Mouse (Mus musculus): ENCODE results near the gene Ggnbp2. TPM values are rescaled to one million over a fixed set of nuclear protein-coding genes. Genes with fewer than 3 reads are reported as not detected.
"Not testable (repeated sequence)": the region's sequence is repeated elsewhere in the genome, so short reads cannot be mapped to it uniquely, and the experiment has no call there.

Ggnbp2 gene
- polyA plus RNA-seq, 1 experiment from 2014 or later = 68.1 TPM

DNA sequence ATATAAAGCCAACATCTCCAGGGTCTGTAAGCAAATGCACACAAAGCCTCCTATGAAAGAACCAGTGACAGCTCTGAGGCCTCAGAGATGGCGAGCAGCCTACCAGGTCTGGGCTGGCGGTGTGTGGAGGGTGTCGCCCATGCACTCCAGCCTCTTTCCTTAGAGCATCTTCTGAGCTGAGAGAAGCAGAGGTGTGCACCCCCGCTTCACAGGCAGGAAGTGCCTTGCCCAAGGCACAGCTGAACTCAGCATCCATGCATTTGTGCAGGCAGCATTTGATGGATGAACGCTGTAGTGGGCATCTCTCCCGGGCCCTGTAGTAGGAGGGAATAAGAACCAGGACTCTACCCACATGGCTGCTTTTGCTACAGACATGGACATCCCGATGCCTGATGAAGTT lies 21.1 kb upstream of the Ggnbp2 start:
- H3K9ac ChIP-seq = no peak overlapping the region
- no peaks in the 10 kb centered on the region for H3K27me3 ChIP-seq
- no peak for ATAC-seq (replicated peaks; ENCODE audit: low FRiP score)
- H3K9me3 ChIP-seq (replicated peaks) = no peaks in the 10 kb centered on the region
- H3K4me2 ChIP-seq = no peak overlapping the region
- H3K27ac ChIP-seq = no peak overlapping the region
- 90% methylated on average over 7 of the region's 7 CpGs for WGBS
- peaks cover 89% of the 10 kb centered on the region for H3K36me3 ChIP-seq
- H3K4me3 ChIP-seq (replicated peaks) = no peak overlapping the region
- no peaks in the 10 kb centered on the region for H3K4me1 ChIP-seq

DNA sequence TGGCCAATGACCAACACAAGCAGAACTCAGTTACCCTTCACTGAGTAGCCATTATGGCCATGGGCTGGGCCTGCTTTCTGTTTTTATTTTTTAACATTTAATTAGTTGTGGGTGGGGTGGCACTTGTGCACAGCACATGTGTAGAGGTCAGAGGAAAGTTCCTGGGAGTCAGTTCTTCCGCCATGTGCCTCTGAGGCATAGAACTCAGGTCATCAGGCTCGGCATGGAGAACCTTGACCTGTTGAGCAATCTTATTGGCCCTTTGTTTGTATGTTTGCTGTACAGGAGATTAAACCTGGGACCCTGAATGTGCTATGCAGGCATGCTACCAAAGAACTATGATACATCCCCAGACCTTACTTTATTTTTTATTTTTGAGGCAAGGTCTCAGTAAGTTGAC lies 18.9 kb upstream of the Ggnbp2 start:
- no peak overlapping the region for H3K27ac ChIP-seq
- H3K27me3 ChIP-seq = no peaks in the 10 kb centered on the region
- 91% methylated on average over 2 of the region's 2 CpGs for WGBS
- no peak overlapping the region for H3K4me3 ChIP-seq (replicated peaks)
- H3K9ac ChIP-seq = no peak overlapping the region
- ATAC-seq (replicated peaks; ENCODE audit: low FRiP score) = no peak
- H3K4me2 ChIP-seq = no peak overlapping the region
- H3K4me1 ChIP-seq = no peaks in the 10 kb centered on the region
- no peaks in the 10 kb centered on the region for H3K9me3 ChIP-seq (replicated peaks)
- H3K36me3 ChIP-seq = peaks cover 88% of the 10 kb centered on the region

DNA sequence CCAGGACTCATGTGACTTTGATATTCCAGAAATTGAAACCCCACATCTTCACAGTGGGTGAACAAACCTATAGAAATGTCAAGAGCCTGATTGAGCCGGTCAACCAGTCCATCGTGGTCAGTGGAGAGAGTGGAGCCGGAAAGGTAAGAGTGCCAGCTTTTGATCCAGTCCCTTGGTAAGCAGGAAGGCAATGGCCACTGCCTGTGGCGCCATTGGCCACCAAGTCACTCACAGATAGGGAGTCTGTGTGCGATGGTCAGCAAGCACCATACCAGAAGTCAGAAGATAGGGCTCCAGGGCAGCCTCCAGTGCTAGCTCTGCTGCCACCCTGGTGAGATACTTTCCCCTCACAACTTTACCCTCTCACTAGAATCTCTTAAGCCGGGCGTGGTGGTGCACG lies 17.4 kb upstream of the Ggnbp2 start:
- Histone ChIP-seq H3K9ac (no peak overlapping the region), H3K27me3 (no peaks in the 10 kb centered on the region), H3K4me2 (no peak overlapping the region), H3K36me3 (peaks cover 93% of the 10 kb centered on the region), H3K4me1 (no peaks in the 10 kb centered on the region), H3K9me3 (replicated peaks) (no peaks in the 10 kb centered on the region), H3K4me3 (replicated peaks) (no peak overlapping the region), H3K27ac (no peak overlapping the region)
- WGBS = 95% methylated on average over 8 of the region's 8 CpGs
- ATAC-seq (replicated peaks; ENCODE audit: low FRiP score) = no peak

DNA sequence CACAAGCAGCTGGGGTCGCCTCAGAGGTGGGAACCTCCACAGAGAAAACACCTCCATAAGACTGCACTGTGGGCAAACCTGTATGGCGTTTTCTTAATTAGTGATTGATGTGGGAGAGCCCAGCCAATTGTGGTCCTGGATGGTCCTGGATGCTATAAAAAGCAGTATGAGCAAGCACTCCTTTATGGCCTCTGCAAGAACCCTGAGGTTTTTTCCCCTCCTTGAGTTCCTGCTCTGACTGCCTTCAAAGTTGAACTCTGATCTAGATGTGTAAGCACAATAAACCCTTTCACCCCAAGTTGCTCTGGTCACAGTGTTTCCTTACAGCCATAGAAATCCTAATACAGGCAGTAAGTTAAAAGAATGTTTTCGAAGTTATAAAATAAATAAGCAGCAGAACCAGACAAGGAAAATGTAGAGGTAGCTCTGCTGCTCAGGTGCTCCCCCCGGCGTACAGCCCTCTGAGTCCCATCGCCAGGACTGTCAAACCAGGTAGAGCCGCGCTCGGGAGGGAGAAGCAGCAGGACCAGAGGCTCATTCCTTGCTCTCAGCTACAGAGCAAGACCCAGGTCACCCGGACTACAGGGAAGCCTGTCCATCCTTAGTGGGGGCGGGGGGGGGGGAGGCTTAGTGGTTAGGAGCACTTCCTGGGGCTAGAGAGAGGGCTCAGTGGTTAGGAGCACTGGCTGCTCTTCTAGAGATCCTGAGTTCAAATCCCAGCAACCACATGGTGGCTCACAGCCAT lies 16.3 kb upstream of the Ggnbp2 start:
- H3K9ac ChIP-seq = no peak overlapping the region
- H3K9me3 ChIP-seq (replicated peaks) = no peaks in the 10 kb centered on the region
- H3K4me2 ChIP-seq = no peak overlapping the region
- WGBS = 83% methylated on average over 11 of the region's 11 CpGs
- H3K36me3 ChIP-seq = peaks cover 87% of the 10 kb centered on the region
- no peaks in the 10 kb centered on the region for H3K4me1 ChIP-seq
- no peak overlapping the region for H3K27ac ChIP-seq
- H3K27me3 ChIP-seq = no peaks in the 10 kb centered on the region
- H3K4me3 ChIP-seq (replicated peaks) = no peak overlapping the region
- ATAC-seq (replicated peaks; ENCODE audit: low FRiP score) = no peak

DNA sequence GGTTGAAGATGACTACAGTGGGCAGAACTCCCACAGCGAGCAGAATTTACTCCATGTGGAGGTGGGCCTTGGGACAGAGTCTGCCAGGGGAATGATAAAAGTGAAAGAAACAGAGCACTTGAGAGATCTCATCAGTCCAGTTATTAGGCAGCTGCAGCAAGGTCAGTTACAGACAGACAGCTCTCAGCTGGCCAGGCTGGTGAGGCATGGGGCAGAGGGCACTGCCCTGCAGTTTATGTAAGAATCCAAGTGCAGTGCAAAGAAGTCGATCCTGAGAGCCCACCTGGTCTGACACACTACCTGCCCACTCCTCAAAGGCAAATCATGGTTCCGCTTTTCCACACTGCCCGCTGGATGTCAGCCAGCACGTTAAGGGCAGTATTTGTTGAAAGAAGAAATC lies 15.6 kb upstream of the Ggnbp2 start:
- Histone ChIP-seq H3K9me3 (replicated peaks) (no peaks in the 10 kb centered on the region), H3K9ac (no peak overlapping the region), H3K4me3 (replicated peaks) (no peak overlapping the region), H3K36me3 (peaks cover 80% of the 10 kb centered on the region), H3K27ac (no peak overlapping the region), H3K4me1 (peaks cover 5% of the 10 kb centered on the region; the same call in 1 of the 2 replicates), H3K27me3 (no peaks in the 10 kb centered on the region), H3K4me2 (no peak overlapping the region)
- WGBS = 87% methylated on average over 5 of the region's 5 CpGs
- ATAC-seq (replicated peaks; ENCODE audit: low FRiP score) = no peak

DNA sequence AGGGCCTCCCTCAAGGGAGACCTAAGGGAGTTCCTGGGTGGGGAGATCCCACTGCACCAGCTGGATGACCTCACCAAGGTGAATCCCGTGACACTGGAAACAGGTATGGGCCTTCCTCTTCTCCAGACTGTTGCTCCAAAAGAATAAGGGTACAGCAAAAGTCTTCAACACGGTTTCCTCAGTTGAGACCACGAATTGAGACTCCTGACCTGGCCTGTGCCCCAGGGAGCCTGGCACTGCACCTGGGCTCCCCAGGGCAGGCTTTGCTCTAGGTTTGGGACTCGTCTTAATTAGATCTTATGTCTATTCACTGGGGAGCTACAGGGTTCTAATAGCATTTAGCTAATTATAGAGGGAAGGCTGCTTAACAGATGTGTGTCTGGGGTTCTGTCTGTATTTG lies 14.6 kb upstream of the Ggnbp2 start:
- H3K27me3 ChIP-seq = no peaks in the 10 kb centered on the region
- ATAC-seq (replicated peaks; ENCODE audit: low FRiP score) = no peak
- no peak overlapping the region for H3K4me2 ChIP-seq
- H3K4me1 ChIP-seq = peaks cover 12% of the 10 kb centered on the region; the same call in 1 of the 2 replicates
- H3K36me3 ChIP-seq = peaks cover 72% of the 10 kb centered on the region
- H3K27ac ChIP-seq = no peak overlapping the region
- H3K4me3 ChIP-seq (replicated peaks) = no peak overlapping the region
- H3K9me3 ChIP-seq (replicated peaks) = no peaks in the 10 kb centered on the region
- no peak overlapping the region for H3K9ac ChIP-seq
- WGBS = 84% methylated on average over 4 of the region's 4 CpGs

DNA sequence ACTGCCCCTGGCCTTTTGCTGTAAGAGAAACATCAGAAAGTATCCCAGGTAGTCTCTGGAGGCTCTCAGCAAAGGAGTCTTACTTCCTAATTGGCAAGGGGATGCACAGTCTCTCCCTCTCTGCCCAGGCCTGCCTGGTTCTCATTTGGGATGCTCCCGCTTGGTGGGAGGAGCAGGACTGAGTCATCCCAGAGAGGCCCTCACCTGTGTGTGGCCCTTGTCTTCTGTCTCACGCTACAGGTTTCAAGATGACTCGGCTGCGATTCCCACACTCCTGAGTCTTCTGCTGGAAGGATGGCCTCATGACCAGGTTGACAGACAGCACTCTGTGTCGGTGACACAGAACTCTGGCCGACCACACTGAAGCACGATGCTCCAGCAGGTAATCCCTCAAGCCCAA lies 11.7 kb upstream of the Ggnbp2 start:
- no peak overlapping the region for H3K27ac ChIP-seq
- WGBS = 94% methylated on average over 7 of the region's 7 CpGs
- H3K4me2 ChIP-seq = no peak overlapping the region
- no peak overlapping the region for H3K9ac ChIP-seq
- peaks cover 53% of the 10 kb centered on the region for H3K36me3 ChIP-seq
- H3K4me3 ChIP-seq (replicated peaks) = no peak overlapping the region
- ATAC-seq (replicated peaks; ENCODE audit: low FRiP score) = no peak
- H3K27me3 ChIP-seq = no peaks in the 10 kb centered on the region
- H3K9me3 ChIP-seq (replicated peaks) = no peaks in the 10 kb centered on the region
- peaks cover 19% of the 10 kb centered on the region for H3K4me1 ChIP-seq

DNA sequence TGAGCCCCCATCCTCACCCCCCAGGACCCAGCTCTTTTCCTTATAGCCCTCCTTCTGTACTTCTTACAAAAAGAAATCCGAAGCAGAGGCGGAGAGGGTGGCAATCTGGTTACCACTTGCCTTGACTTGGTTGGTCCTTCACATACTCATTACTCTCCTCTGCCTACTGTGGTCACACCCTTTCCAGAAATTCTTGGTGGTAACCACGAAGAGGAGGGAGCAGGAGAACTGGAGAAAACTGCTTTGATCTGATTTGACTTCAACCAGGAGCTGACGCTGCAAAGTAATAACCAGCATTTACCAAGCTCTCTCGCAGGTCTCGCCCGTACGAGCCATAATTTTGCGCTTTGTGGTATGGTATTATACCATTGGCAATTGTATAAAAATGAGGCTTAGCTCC lies 10.4 kb upstream of the Ggnbp2 start:
- no peaks in the 10 kb centered on the region for H3K27me3 ChIP-seq
- peaks cover 45% of the 10 kb centered on the region for H3K36me3 ChIP-seq
- H3K9me3 ChIP-seq (replicated peaks) = no peaks in the 10 kb centered on the region
- ATAC-seq (replicated peaks; ENCODE audit: low FRiP score) = peak; percentile 26; the same call in 1 of the 2 replicates
- H3K4me3 ChIP-seq (replicated peaks) = peak overlapping the region; percentile 84
- peak overlapping the region; percentile 72 for H3K9ac ChIP-seq
- WGBS = 47% methylated on average over 9 of the region's 9 CpGs
- H3K27ac ChIP-seq = peak overlapping the region; percentile 97
- peak overlapping the region; percentile 91 for H3K4me2 ChIP-seq
- H3K4me1 ChIP-seq = peaks cover 19% of the 10 kb centered on the region

DNA sequence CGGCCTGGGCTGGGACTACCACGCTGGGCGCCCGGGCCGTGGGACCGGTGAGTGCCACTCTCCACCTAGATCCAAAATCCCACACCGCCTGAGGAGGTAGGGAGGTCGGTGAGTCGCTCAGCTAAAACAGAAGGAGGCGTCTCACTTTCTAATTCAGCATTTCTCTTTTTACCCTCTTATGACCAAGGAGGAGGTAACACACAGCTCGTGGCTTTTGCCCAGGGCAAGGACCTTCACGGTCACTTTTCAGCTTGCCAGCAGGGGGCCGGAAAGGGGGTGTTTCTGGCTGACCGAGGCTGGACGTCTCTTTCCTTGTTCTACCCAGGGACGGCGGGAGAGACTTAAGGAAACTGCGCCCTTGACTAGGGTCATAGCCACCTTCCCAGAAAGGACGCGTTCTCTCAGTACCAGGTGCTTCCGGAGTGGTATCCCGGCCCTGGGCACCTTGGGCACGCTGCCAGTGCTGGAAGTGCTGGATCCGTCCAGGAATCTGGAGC lies 9.9 kb upstream of the Ggnbp2 start:
- peaks cover 19% of the 10 kb centered on the region for H3K4me1 ChIP-seq
- peak overlapping the region; percentile 97 for H3K27ac ChIP-seq
- under 1% methylated on average over 24 of the region's 24 CpGs for WGBS
- H3K27me3 ChIP-seq = no peaks in the 10 kb centered on the region
- ATAC-seq (replicated peaks; ENCODE audit: low FRiP score) = peak; percentile 75; the same call in 1 of the 2 replicates
- peaks cover 42% of the 10 kb centered on the region for H3K36me3 ChIP-seq
- H3K9ac ChIP-seq = peak overlapping the region; percentile 72
- peak overlapping the region; percentile 91 for H3K4me2 ChIP-seq
- H3K9me3 ChIP-seq (replicated peaks) = no peaks in the 10 kb centered on the region
- H3K4me3 ChIP-seq (replicated peaks) = peak overlapping the region; percentile 84

DNA sequence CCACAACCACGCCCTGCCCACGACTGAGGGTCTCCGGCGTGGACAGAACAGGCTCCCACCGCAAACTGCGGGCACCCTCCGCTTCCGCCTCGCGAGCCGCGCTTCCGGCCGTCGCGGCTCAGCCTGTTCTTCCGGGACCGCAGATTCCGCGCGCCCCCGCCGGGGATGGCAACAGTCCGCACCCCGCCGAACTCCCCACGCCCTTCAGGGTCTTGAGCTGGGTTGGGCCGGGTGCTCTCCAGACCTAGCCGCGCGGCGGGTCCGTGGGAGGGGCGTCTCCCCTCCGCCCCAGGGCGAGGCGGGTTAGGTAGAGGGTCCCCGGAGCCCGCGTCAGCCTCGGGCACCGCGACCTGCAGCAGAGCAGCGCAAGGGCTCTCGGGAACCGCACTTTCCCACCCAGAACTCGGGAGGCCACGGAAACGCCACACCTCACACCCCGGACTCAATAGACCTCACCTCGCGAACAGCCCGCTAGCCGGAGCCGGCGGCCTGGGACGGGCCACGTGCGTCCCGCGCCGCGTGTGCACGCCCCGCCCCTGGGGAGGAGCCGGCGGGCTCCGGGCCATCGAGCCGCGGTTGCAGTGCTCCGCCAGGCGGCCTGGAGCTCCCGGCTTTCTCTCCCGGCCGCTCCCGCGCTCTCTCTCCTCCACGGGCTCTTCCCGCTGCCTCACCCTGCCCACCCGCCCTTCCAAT lies 9.3 kb upstream of the Ggnbp2 start, which contains the start of the genes Myo19 and Pigw:
Myo19 (plus strand) TSS at position 377 of the 693 bp plus-strand sequence.
Pigw (minus strand) TSS at position 514 of the 693 bp plus-strand sequence.
- peak within 1 kb of the TSS; percentile 84 for H3K4me3 ChIP-seq (replicated peaks)
- peaks cover 36% of the 10 kb centered on the region for H3K36me3 ChIP-seq
- peak within 1 kb of the TSS; percentile 72 for H3K9ac ChIP-seq
- WGBS = under 1% methylated on average over 80 of the region's 81 CpGs
- no peaks in the 10 kb centered on the region for H3K27me3 ChIP-seq
- H3K9me3 ChIP-seq (replicated peaks) = no peaks in the 10 kb centered on the region
- peak; percentile 98 for ATAC-seq (replicated peaks; ENCODE audit: low FRiP score)
- peak within 1 kb of the TSS; percentile 97 for H3K27ac ChIP-seq
- H3K4me1 ChIP-seq = peaks cover 19% of the 10 kb centered on the region
- H3K4me2 ChIP-seq = peak within 1 kb of the TSS; percentile 91

DNA sequence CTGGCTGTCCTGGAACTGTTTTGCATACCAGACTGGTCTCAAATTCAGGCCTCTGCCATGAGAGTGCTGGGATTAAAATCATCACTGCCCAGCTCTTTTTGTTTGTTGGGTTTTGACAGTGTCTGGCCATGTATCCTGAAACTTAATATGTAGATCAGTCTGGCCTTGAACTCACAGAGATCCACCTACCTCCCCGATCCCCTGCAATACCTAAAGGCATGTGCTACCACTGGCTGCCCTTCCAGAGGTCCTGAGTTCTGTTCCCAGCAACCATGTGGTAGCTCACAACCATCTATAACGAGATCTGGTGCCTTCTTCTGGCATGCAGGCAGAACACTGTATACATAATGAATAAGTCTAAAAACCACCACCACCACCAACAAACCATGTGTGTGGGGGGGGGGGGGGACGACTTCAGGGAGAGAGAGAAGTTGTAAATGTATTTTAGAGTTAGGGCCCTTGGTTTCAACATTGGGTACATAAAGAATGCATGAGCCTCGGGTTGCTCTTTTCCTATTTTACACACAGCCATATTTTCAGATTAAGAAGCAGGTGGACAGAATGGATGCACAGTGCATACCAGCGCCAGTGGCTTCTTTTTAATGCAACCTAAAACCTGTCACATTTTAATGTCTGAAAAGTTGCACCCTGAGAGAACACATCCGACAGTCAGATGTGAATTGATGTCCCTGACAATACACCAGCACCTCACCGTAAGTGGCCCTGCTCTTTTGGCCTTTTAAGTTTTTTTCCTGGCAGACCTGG lies 8.6 kb upstream of the Ggnbp2 start:
- H3K27ac ChIP-seq = peak overlapping the region; percentile 97
- peak overlapping the region; percentile 91 for H3K4me2 ChIP-seq
- H3K36me3 ChIP-seq = peaks cover 29% of the 10 kb centered on the region
- ATAC-seq (replicated peaks; ENCODE audit: low FRiP score) = no peak
- no peaks in the 10 kb centered on the region for H3K27me3 ChIP-seq
- H3K9me3 ChIP-seq (replicated peaks) = no peaks in the 10 kb centered on the region
- peak overlapping the region; percentile 84 for H3K4me3 ChIP-seq (replicated peaks)
- 20% methylated on average over 7 of the region's 7 CpGs for WGBS
- peaks cover 19% of the 10 kb centered on the region for H3K4me1 ChIP-seq
- peak overlapping the region; percentile 72 for H3K9ac ChIP-seq

DNA sequence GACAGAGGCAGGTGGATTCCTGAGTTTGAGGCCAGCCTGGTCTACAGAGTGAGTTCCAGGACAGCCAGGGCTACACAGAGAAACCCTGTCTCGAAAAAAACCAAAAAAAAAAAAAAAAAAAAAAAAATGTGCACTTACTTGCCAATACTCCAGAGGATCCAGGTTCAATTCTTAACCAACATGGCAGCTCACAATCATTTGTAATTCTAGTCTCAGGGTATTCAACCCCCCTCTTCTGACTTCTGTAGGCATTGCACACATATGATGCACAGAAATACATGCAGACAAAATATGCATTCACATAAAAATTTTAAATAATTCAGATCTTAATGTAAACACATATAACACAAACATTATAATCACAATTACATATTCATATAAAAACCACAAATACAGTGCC lies 5.4 kb upstream of the Ggnbp2 start:
- H3K36me3 ChIP-seq = peaks cover 18% of the 10 kb centered on the region
- H3K4me3 ChIP-seq (replicated peaks); ATAC-seq (replicated peaks; ENCODE audit: low FRiP score); H3K9ac ChIP-seq; H3K27me3 ChIP-seq; H3K4me2 ChIP-seq; H3K27ac ChIP-seq; H3K9me3 ChIP-seq (replicated peaks): not testable (repeated sequence)
- WGBS = no CpG with 5 or more reads among the region's 1 CpGs
- H3K4me1 ChIP-seq = peaks cover 12% of the 10 kb centered on the region

All from kidney, embryonic 15.5 days (tissue).